Comparison of ENCODE assay signal across 8 mouse cellular contexts in the genomic region with DNA sequence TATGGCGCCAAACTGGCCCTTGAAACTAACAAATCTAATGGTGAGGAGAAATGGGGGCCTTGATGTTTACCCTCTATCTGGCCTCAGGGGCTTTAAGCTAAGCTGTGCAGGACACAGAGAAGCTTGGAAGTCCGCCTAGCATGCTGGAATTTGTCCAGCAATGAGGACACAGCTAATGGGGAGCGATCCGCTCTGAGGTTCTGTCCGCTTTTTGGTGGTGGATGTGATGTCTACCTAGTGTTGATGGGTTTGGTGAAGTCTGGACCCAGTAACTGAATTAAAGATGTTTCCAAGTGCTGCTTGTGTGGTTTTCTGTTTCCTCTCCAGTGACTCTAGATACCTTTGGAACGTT. TPM values are rescaled to one million over a fixed set of nuclear protein-coding genes. Genes with fewer than 3 reads are reported as not detected.
DNase-seq lines count a peak whose midpoint lies in the region; ATAC-seq and TF ChIP-seq lines count a peak whose summit lies in the region.

No protein-coding gene starts in this region.

- no peak for TF ChIP-seq CTCF in G1E (IDR thresholded peaks at IDR 0.05; ENCODE audit: low read depth, low read length)

- H3K9ac ChIP-seq in heart, embryonic 16.5 days (ENCODE audit: low read length), result peak overlapping the region; percentile 83
- H3K9ac ChIP-seq in liver, embryonic 15.5 days, result peak overlapping the region; percentile 78

- H3K4me3 ChIP-seq in G1E (ENCODE audit: low read depth, low read length), result peak overlapping the region; percentile 80
- peak overlapping the region; percentile 90 for H3K4me3 ChIP-seq in heart, embryonic 16.5 days (ENCODE audit: low read length)
- peak overlapping the region; percentile 74 for H3K4me3 ChIP-seq in liver, embryonic 15.5 days (replicated peaks)

- peaks cover 73% of the 10 kb centered on the region for H3K36me3 ChIP-seq in G1E (replicated peaks)
- peaks cover 24% of the 10 kb centered on the region for H3K36me3 ChIP-seq in heart, embryonic 16.5 days (ENCODE audit: control insufficient read depth, insufficient read depth)
- H3K36me3 ChIP-seq in liver, embryonic 15.5 days (replicated peaks), result peaks cover 40% of the 10 kb centered on the region

- WGBS in heart, embryonic 16.5 days, result 69% methylated on average over 6 of the region's 6 CpGs
- 80% methylated on average over 6 of the region's 6 CpGs for WGBS in liver, embryonic 15.5 days (ENCODE audit: insufficient replicate concordance)

- H3K4me1 ChIP-seq in G1E (ENCODE audit: insufficient read depth, low read depth, low read length), result peaks cover 80% of the 10 kb centered on the region
- H3K4me1 ChIP-seq in heart, embryonic 16.5 days (ENCODE audit: control insufficient read depth, insufficient read depth, low read length), result peaks cover 29% of the 10 kb centered on the region
- H3K4me1 ChIP-seq in liver, embryonic 15.5 days (replicated peaks), result peaks cover 67% of the 10 kb centered on the region

- H3K27ac ChIP-seq in heart, embryonic 16.5 days (ENCODE audit: low read length), result peak overlapping the region; percentile 88
- H3K27ac ChIP-seq in liver, embryonic 15.5 days (replicated peaks), result peak overlapping the region; percentile 84

- no peaks in the 10 kb centered on the region for H3K9me3 ChIP-seq in G1E (replicated peaks)
- H3K9me3 ChIP-seq in heart, embryonic 16.5 days (replicated peaks; ENCODE audit: control insufficient read depth, low read length), result no peaks in the 10 kb centered on the region
- no peaks in the 10 kb centered on the region for H3K9me3 ChIP-seq in liver, embryonic 15.5 days (replicated peaks)

- H3K27me3 ChIP-seq in G1E (ENCODE audit: insufficient read depth, low read length), result no peaks in the 10 kb centered on the region
- no peaks in the 10 kb centered on the region for H3K27me3 ChIP-seq in heart, embryonic 16.5 days (ENCODE audit: control insufficient read depth, insufficient read depth, low read length)
- peaks cover 7% of the 10 kb centered on the region for H3K27me3 ChIP-seq in liver, embryonic 15.5 days

- H3K4me2 ChIP-seq in heart, embryonic 16.5 days (ENCODE audit: low read depth, low read length), result peak overlapping the region; percentile 86
- H3K4me2 ChIP-seq in liver, embryonic 15.5 days, result peak overlapping the region; percentile 92

- no peak for ATAC-seq in G1E (ENCODE audit: extremely low read depth, insufficient number of reproducible peaks, low FRiP score, poor library complexity, severe bottlenecking)
- no peak for ATAC-seq in heart, embryonic 16.5 days (replicated peaks; ENCODE audit: extremely low read depth, insufficient read depth, low FRiP score)
- ATAC-seq in liver, embryonic 15.5 days (ENCODE audit: insufficient read depth), result no peak
- ATAC-seq in frontal cortex, adult (ENCODE audit: low TSS enrichment), result no peak

- peak; percentile 47 for DNase-seq in cerebellum, adult 8-10 months
- no peak for DNase-seq in cerebellum, postnatal 4 days (ENCODE audit: low spot score in 2 of 2)
- DNase-seq in G1E (ENCODE audit: low spot score), result no peak
- no peak for DNase-seq in right cerebral cortex, postnatal 36 days (ENCODE audit: low spot score in 2 of 2)
- no peak for DNase-seq in urinary bladder, postnatal 4 days (ENCODE audit: low spot score in 2 of 2)

RNA-seq across cellular contexts. Expression of gene Mlx, which starts 0.8 kb away (rescaled TPM):
- total RNA-seq in G1E (2014; fragmentation: Nextera tagmentation) (40.5 and 43.2 TPM in 2 replicates), G1E (2017) (45.5 and 45.9 TPM in 2 replicates)
- polyA plus RNA-seq in G1E (2012), result 13.0 and 17.8 TPM in 2 replicates
- 38.6 and 41.7 TPM in 2 replicates for polyA plus RNA-seq in heart, embryonic 16.5 days (2015; fragmentation: Nextera tagmentation; extraction: Ambion mirVana)
- polyA plus RNA-seq in liver, embryonic 15.5 days (2015; fragmentation: Nextera tagmentation; extraction: Ambion mirVana), result 24.2 and 26.7 TPM in 2 replicates

RNA-seq across cellular contexts. Expression of gene Coasy, which starts 3.9 kb away (rescaled TPM):
- 23.6 and 26.7 TPM in 2 replicates for total RNA-seq in G1E (2014; fragmentation: Nextera tagmentation)
- total RNA-seq in G1E (2017), result 31.7 and 32.6 TPM in 2 replicates
- polyA plus RNA-seq in G1E (2012), result 39.3 and 43.6 TPM in 2 replicates
- polyA plus RNA-seq in heart, embryonic 16.5 days (2015; fragmentation: Nextera tagmentation; extraction: Ambion mirVana), result 29.9 and 30.0 TPM in 2 replicates
- 18.9 and 22.9 TPM in 2 replicates for polyA plus RNA-seq in liver, embryonic 15.5 days (2015; fragmentation: Nextera tagmentation; extraction: Ambion mirVana)

RNA-seq across cellular contexts. Expression of gene Hsd17b1, which starts 8.1 kb away (rescaled TPM):
- total RNA-seq in G1E (2014; fragmentation: Nextera tagmentation) (not detected in 2 replicates), G1E (2017) (0.44 and 0.76 TPM in 2 replicates)
- 0.12 and 0.20 TPM in 2 replicates for polyA plus RNA-seq in G1E (2012)
- 0.21 and 0.28 TPM in 2 replicates for polyA plus RNA-seq in heart, embryonic 16.5 days (2015; fragmentation: Nextera tagmentation; extraction: Ambion mirVana)
- 0.29 and 0.39 TPM in 2 replicates for polyA plus RNA-seq in liver, embryonic 15.5 days (2015; fragmentation: Nextera tagmentation; extraction: Ambion mirVana)

RNA-seq across cellular contexts. Expression of gene Psmc3ip, which starts 8.9 kb away (rescaled TPM):
- total RNA-seq in G1E (2014; fragmentation: Nextera tagmentation) (11.1 and 15.7 TPM in 2 replicates), G1E (2017) (27.0 and 29.8 TPM in 2 replicates)
- polyA plus RNA-seq in G1E (2012), result 20.5 and 20.6 TPM in 2 replicates
- polyA plus RNA-seq in heart, embryonic 16.5 days (2015; fragmentation: Nextera tagmentation; extraction: Ambion mirVana), result 22.6 and 25.7 TPM in 2 replicates
- 15.2 and 15.4 TPM in 2 replicates for polyA plus RNA-seq in liver, embryonic 15.5 days (2015; fragmentation: Nextera tagmentation; extraction: Ambion mirVana)

RNA-seq across cellular contexts. Expression of gene Naglu, which starts 16.5 kb away (rescaled TPM):
- total RNA-seq in G1E (2014; fragmentation: Nextera tagmentation) (6.1 and 6.3 TPM in 2 replicates), G1E (2017) (14.2 and 18.4 TPM in 2 replicates)
- 5.1 and 6.4 TPM in 2 replicates for polyA plus RNA-seq in G1E (2012)
- 11.5 and 13.1 TPM in 2 replicates for polyA plus RNA-seq in heart, embryonic 16.5 days (2015; fragmentation: Nextera tagmentation; extraction: Ambion mirVana)
- polyA plus RNA-seq in liver, embryonic 15.5 days (2015; fragmentation: Nextera tagmentation; extraction: Ambion mirVana), result 7.1 and 7.5 TPM in 2 replicates
